Mouse (Mus musculus) telencephalon, adult 2 months (tissue): ENCODE data around the gene Secisbp2.
"Not testable (repeated sequence)": the region's sequence is repeated elsewhere in the genome, so short reads cannot be mapped to it uniquely, and the experiment has no call there.

Source experiments
- DNase-seq: peaks from one replicate; pipeline ENCODE4 v3.0.0-alpha.2; 2011; ENCODE audit warnings: low read depth, low spot score

The Secisbp2 gene

GRCm38 (mm10) chr13:51643924-51644828, 7.3 kb upstream of the Secisbp2 start:
- no peak for DNase-seq

- DNase-seq = peak; percentile 98
These were observed 6.4 kb upstream of the Secisbp2 start, which contains the start of gene Cks2 for GRCm38 (mm10) chr13:51644829-51645789. Gene Cks2, plus strand, starts transcription at chr13:51645232.

- DNase-seq = no peak
These were observed 5.6 kb upstream of the Secisbp2 start for GRCm38 (mm10) chr13:51645872-51646271.

GRCm38 (mm10) chr13:51646362-51647027, 5.0 kb upstream of the Secisbp2 start:
- no peak for DNase-seq

GRCm38 (mm10) chr13:51647770-51648169, 3.7 kb upstream of the Secisbp2 start:
- DNase-seq = no peak

- no peak for DNase-seq
These were observed 3.3 kb upstream of the Secisbp2 start for GRCm38 (mm10) chr13:51648237-51648636.

GRCm38 (mm10) chr13:51649740-51650139, 1.8 kb upstream of the Secisbp2 start:
- DNase-seq = no peak

GRCm38 (mm10) chr13:51653159-51653558, 1.7 kb downstream of the Secisbp2 start:
- DNase-seq = no peak

GRCm38 (mm10) chr13:51653961-51654360, 2.5 kb downstream of the Secisbp2 start:
- no peak for DNase-seq

GRCm38 (mm10) chr13:51656516-51657235, 5.2 kb downstream of the Secisbp2 start:
- DNase-seq = no peak

- DNase-seq = no peak
These were observed 6.6 kb downstream of the Secisbp2 start for GRCm38 (mm10) chr13:51658094-51658493.

GRCm38 (mm10) chr13:51659573-51659972, 8.1 kb downstream of the Secisbp2 start:
- DNase-seq = peak; percentile 22

- DNase-seq = no peak
These were observed 12.1 kb downstream of the Secisbp2 start for GRCm38 (mm10) chr13:51663561-51663960.

- DNase-seq = not testable (repeated sequence)
These were observed 16.7 kb downstream of the Secisbp2 start for GRCm38 (mm10) chr13:51668195-51668594.

- no peak for DNase-seq
These were observed 25.1 kb downstream of the Secisbp2 start for GRCm38 (mm10) chr13:51676641-51677040.

- DNase-seq = no peak
These were observed 25.5 kb downstream of the Secisbp2 start for GRCm38 (mm10) chr13:51677041-51677440.

GRCm38 (mm10) chr13:51677630-51678185, 26.2 kb downstream of the Secisbp2 start:
- no peak for DNase-seq

GRCm38 (mm10) chr13:51678687-51679086, 27.2 kb downstream of the Secisbp2 start:
- DNase-seq = no peak

- no peak for DNase-seq
These were observed 27.8 kb downstream of the Secisbp2 start for GRCm38 (mm10) chr13:51679332-51679731.

- DNase-seq = no peak
These were observed 29.6 kb downstream of the Secisbp2 start for GRCm38 (mm10) chr13:51681076-51681475.

GRCm38 (mm10) chr13:51681634-51682033, 30.1 kb downstream of the Secisbp2 start:
- no peak for DNase-seq
